Mouse (Mus musculus) adrenal gland, adult 18-20 months (tissue): ENCODE data around the gene Ssh1. TPM values are rescaled to one million over a fixed set of nuclear protein-coding genes. Genes with fewer than 3 reads are reported as not detected.
A peak's percentile ranks its signal among the peaks of the same experiment; 100 is the strongest.

Experiments
- DNase-seq, 2 experiments: peaks; one replicate each; pipeline ENCODE4 v3.0.0; 2021 to 2022; ENCODE audit warnings: low spot score in 2 of 2
- long read RNA-seq, 2 experiments: library from polyadenylated mRNA; stranded (forward); transcript quantifications; one replicate each; pipeline ENCODE4 v2.0.0; 2021
- total RNA-seq, 2 experiments: library from RNA; stranded (reverse); gene quantifications; 1 replicate in 1 of 2; 2 replicates in 1 of 2; pipeline ENCODE4 v1.2.3; 2021

Gene Ssh1
- 10 to 100 TPM; 15.0 to 15.5 TPM for total RNA-seq
- long read RNA-seq, experiment 1, partial matches to known transcripts = 1 of 6 reads
- long read RNA-seq, experiment 1, other reads (novel, unspliced or antisense) = 5 of 6 reads
- long read RNA-seq, experiment 2, partial matches to known transcripts = 1 of 12 reads
- long read RNA-seq, experiment 2, other reads (novel, unspliced or antisense) = 11 of 12 reads

GRCm38 (mm10) chr5:113993487-113994465 is at the start of gene Ssh1:
Ssh1 (minus strand) TSS chr5:113993894.
- peak; percentile 95 for DNase-seq

GRCm38 (mm10) chr5:114041327-114041930 is 47.7 kb upstream of the Ssh1 start:
- DNase-seq = peak in 1 of 2 experiments; percentile 23

GRCm38 (mm10) chr5:114040911-114041310 is 47.2 kb upstream of the Ssh1 start:
- no peak for DNase-seq

- no peak for DNase-seq
Observed at GRCm38 (mm10) chr5:114040508-114040907, 46.8 kb upstream of the Ssh1 start.

- no peak for DNase-seq
Observed at GRCm38 (mm10) chr5:114035111-114035510, 41.4 kb upstream of the Ssh1 start.

- DNase-seq = no peak
Observed at GRCm38 (mm10) chr5:114034393-114034792, 40.7 kb upstream of the Ssh1 start.

- DNase-seq = no peak
Observed at GRCm38 (mm10) chr5:114032161-114032763, 38.6 kb upstream of the Ssh1 start.

- no peak for DNase-seq
Observed at GRCm38 (mm10) chr5:114030652-114031051, 37.0 kb upstream of the Ssh1 start.

- no peak for DNase-seq
Observed at GRCm38 (mm10) chr5:114028111-114028510, 34.4 kb upstream of the Ssh1 start.

GRCm38 (mm10) chr5:114027217-114027944 is 33.7 kb upstream of the Ssh1 start:
- DNase-seq = no peak

- DNase-seq = no peak
Observed at GRCm38 (mm10) chr5:114024885-114025284, 31.2 kb upstream of the Ssh1 start.

GRCm38 (mm10) chr5:114024390-114024789 is 30.7 kb upstream of the Ssh1 start:
- no peak for DNase-seq

- DNase-seq = no peak
Observed at GRCm38 (mm10) chr5:114015121-114015520, 21.4 kb upstream of the Ssh1 start.

- DNase-seq = no peak
Observed at GRCm38 (mm10) chr5:114009049-114009448, 15.4 kb upstream of the Ssh1 start.

GRCm38 (mm10) chr5:114007753-114008453 is 14.2 kb upstream of the Ssh1 start:
- no peak for DNase-seq

- no peak for DNase-seq
Observed at GRCm38 (mm10) chr5:114006974-114007373, 13.3 kb upstream of the Ssh1 start.

GRCm38 (mm10) chr5:114005100-114005499 is 11.4 kb upstream of the Ssh1 start:
- no peak for DNase-seq

- DNase-seq = no peak
Observed at GRCm38 (mm10) chr5:114004573-114004972, 10.9 kb upstream of the Ssh1 start.

- no peak for DNase-seq
Observed at GRCm38 (mm10) chr5:114003542-114003941, 9.8 kb upstream of the Ssh1 start, which contains the start of gene Dao. Dao (plus strand) TSS chr5:114003703.

GRCm38 (mm10) chr5:113999382-113999781 is 5.7 kb upstream of the Ssh1 start:
- DNase-seq = no peak
